ENCODE assay signal across 8 mouse cellular contexts in the genomic region with DNA sequence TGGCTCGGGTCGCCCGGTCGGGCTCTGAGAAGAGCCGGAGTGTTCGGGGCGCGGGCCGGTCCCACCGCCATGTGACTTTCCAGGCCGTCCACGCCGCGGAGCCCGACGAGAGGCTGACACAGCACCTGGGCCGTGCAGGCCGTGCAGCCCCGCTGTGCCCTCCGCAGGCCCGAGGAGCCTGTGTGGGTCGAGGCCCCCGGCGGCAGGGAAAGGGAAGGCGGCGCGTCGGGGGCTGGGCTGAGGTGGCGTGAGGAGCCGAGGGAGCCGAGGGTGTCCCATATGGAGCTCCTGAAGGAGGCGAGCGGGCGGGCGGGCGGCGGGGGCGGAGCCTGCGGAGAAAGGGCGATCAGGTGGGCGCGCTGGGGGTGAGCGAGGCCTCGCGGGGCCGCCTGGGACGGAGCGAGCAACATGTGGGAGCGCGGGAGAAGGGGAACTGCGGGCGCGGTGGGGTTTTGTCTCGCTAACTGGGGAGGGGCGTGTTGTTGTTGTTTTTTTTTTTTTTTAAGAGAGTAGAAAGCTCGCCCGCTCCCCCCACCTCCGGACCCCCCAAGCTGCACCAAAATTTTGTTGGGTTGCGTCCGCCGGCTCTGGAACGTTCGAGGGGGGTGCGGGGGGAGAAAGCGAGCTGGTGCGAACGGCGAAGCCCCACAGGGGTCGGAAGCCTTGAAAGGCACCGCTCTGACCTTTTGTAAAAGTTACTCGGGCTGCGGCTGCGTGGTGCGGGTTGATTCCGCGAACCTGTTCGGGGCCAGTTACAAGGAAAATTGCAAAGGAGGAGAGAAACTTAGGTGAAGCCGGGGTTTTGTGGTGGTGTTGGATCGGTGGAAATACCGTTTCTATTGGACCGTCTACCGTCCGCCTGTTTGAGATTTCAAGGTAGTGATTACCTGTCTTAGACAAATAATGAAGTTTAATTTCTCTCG. TPM values are rescaled to one million over a fixed set of nuclear protein-coding genes. Genes with fewer than 3 reads are reported as not detected.
DNase-seq lines count a peak whose midpoint lies in the region; ATAC-seq and TF ChIP-seq lines count a peak whose summit lies in the region.

No protein-coding gene starts in this region.

- no peak for TF ChIP-seq CTCF in thymus, adult 2 months (IDR thresholded peaks at IDR 0.05; ENCODE audit: borderline replicate concordance, control insufficient read depth, extremely low read depth, insufficient read depth, low read length, poor library complexity)

- no peaks in the 10 kb centered on the region for H3K9me3 ChIP-seq in heart, embryonic 10.5 days
- no peaks in the 10 kb centered on the region for H3K9me3 ChIP-seq in liver, embryonic 16.5 days (replicated peaks; ENCODE audit: control insufficient read depth, low read length)
- no peaks in the 10 kb centered on the region for H3K9me3 ChIP-seq in neural tube, embryonic 12.5 days

- no peaks in the 10 kb centered on the region for H3K36me3 ChIP-seq in heart, embryonic 10.5 days
- no peaks in the 10 kb centered on the region for H3K36me3 ChIP-seq in liver, embryonic 16.5 days (ENCODE audit: control insufficient read depth, insufficient read depth)
- no peaks in the 10 kb centered on the region for H3K36me3 ChIP-seq in neural tube, embryonic 12.5 days
- H3K36me3 ChIP-seq in thymus, adult 2 months (ENCODE audit: control insufficient read depth, insufficient read depth, low read length), result no peaks in the 10 kb centered on the region

- peaks cover 3% of the 10 kb centered on the region; the same call in 1 of the 2 replicates for H3K4me1 ChIP-seq in heart, embryonic 10.5 days
- H3K4me1 ChIP-seq in liver, embryonic 16.5 days (ENCODE audit: control insufficient read depth, low read depth, low read length), result peaks cover 15% of the 10 kb centered on the region
- peaks cover 9% of the 10 kb centered on the region for H3K4me1 ChIP-seq in neural tube, embryonic 12.5 days
- H3K4me1 ChIP-seq in thymus, adult 2 months (replicated peaks; ENCODE audit: control insufficient read depth, insufficient read depth, low read length), result 0 out of 2 replicates have a peak, but pooled peaks cover 2% of the 10 kb centered on the region

- peak overlapping the region; percentile 67 for H3K4me2 ChIP-seq in liver, embryonic 16.5 days (ENCODE audit: low read depth, low read length)
- peak overlapping the region; percentile 85 for H3K4me2 ChIP-seq in neural tube, embryonic 12.5 days (replicated peaks)

- ATAC-seq in liver, embryonic 16.5 days (ENCODE audit: low read depth), result peak; percentile 70
- ATAC-seq in neural tube, embryonic 12.5 days (ENCODE audit: low FRiP score, low read depth), result peak; percentile 92

- H3K4me3 ChIP-seq in heart, embryonic 10.5 days, result peak overlapping the region; percentile 99
- peak overlapping the region; percentile 77 for H3K4me3 ChIP-seq in liver, embryonic 16.5 days (ENCODE audit: low read depth, low read length)
- peak overlapping the region; percentile 85 for H3K4me3 ChIP-seq in neural tube, embryonic 12.5 days
- peak overlapping the region; percentile 94 for H3K4me3 ChIP-seq in thymus, adult 2 months (ENCODE audit: control insufficient read depth, insufficient read depth, low read length)

- no peak for TF ChIP-seq POLR2A in thymus, adult 2 months (IDR thresholded peaks at IDR 0.05; ENCODE audit: control insufficient read depth, extremely low read depth, insufficient read depth, low read length, poor library complexity)

- peak overlapping the region; percentile 84 for H3K9ac ChIP-seq in liver, embryonic 16.5 days (ENCODE audit: low read depth, low read length)
- peak overlapping the region; percentile 85 for H3K9ac ChIP-seq in neural tube, embryonic 12.5 days

- H3K27me3 ChIP-seq in heart, embryonic 10.5 days (ENCODE audit: insufficient read depth, poor library complexity, severe bottlenecking), result no peaks in the 10 kb centered on the region
- H3K27me3 ChIP-seq in liver, embryonic 16.5 days (ENCODE audit: control insufficient read depth, insufficient read depth, low read depth, low read length), result no peaks in the 10 kb centered on the region
- H3K27me3 ChIP-seq in neural tube, embryonic 12.5 days (replicated peaks), result no peaks in the 10 kb centered on the region
- H3K27me3 ChIP-seq in thymus, adult 2 months (ENCODE audit: control insufficient read depth, insufficient read depth, low read length), result no peaks in the 10 kb centered on the region

- peak overlapping the region; percentile 99 for H3K27ac ChIP-seq in heart, embryonic 10.5 days
- peak overlapping the region; percentile 89 for H3K27ac ChIP-seq in liver, embryonic 16.5 days (ENCODE audit: low read length)
- H3K27ac ChIP-seq in neural tube, embryonic 12.5 days, result peak overlapping the region; percentile 95
- H3K27ac ChIP-seq in thymus, adult 2 months (ENCODE audit: control insufficient read depth, insufficient read depth, low read length), result peak overlapping the region; percentile 54

- DNase-seq in B cell, adult 2 months, result peak; percentile 31 to 37
- peak; percentile 96 for DNase-seq in ZHBTc4 (ENCODE audit: low read depth, low spot score)
- peak; percentile 84 for DNase-seq in embryo, embryonic 10.5 days (ENCODE audit: low spot score)
- DNase-seq in heart, embryonic 10.5 days (ENCODE audit: low spot score), result peak; percentile 94
- peak; percentile 49 for DNase-seq in kidney, adult 9 months
- DNase-seq in thymus, adult 2 months, result peak; percentile 41

- WGBS in heart, embryonic 10.5 days, result under 1% methylated on average over 83 of the region's 84 CpGs
- WGBS in liver, embryonic 16.5 days (ENCODE audit: insufficient replicate concordance), result under 1% methylated on average over 82 of the region's 84 CpGs
- WGBS in neural tube, embryonic 12.5 days, result under 1% methylated on average over 84 of the region's 84 CpGs
- under 1% methylated on average over 83 of the region's 84 CpGs for WGBS in thymus, adult 2 months

RNA-seq across cellular contexts. Expression of a gene that starts 3.4 kb away (rescaled TPM):
- polyA plus RNA-seq in heart, embryonic 10.5 days (2016; fragmentation: Nextera tagmentation; extraction: Ambion mirVana), result 36.3 and 41.2 TPM in 2 replicates
- 16.6 and 17.1 TPM in 2 replicates for polyA plus RNA-seq in liver, embryonic 16.5 days (2015; fragmentation: Nextera tagmentation; extraction: Ambion mirVana)
- 27.9 and 29.0 TPM in 2 replicates for polyA plus RNA-seq in neural tube, embryonic 12.5 days (2016; fragmentation: Nextera tagmentation; extraction: Ambion mirVana)
- 76.1 and 88.8 TPM in 2 replicates for polyA plus RNA-seq in thymus, adult 2 months (2012; rRNA removed)

RNA-seq across cellular contexts. Expression of a gene that starts 6.4 kb away (rescaled TPM):
- polyA plus RNA-seq in heart, embryonic 10.5 days (2016; fragmentation: Nextera tagmentation; extraction: Ambion mirVana), result 0.05 TPM in 1 of 2 replicates, not detected in the other
- not detected in 2 replicates for polyA plus RNA-seq in liver, embryonic 16.5 days (2015; fragmentation: Nextera tagmentation; extraction: Ambion mirVana)
- polyA plus RNA-seq in neural tube, embryonic 12.5 days (2016; fragmentation: Nextera tagmentation; extraction: Ambion mirVana), result not detected in 2 replicates
- 0.03 and 0.09 TPM in 2 replicates for polyA plus RNA-seq in thymus, adult 2 months (2012; rRNA removed)

Comparison
In these comparisons a context has a peak if more than half of its experiments do, and no peak if none do; other contexts are left out.
1. Peak in every context shown above with its lines: DNase-seq, ATAC-seq, H3K4me3 ChIP-seq and H3K27ac ChIP-seq.
2. DNase-seq: peak in every context shown above with its lines; median percentile 96 in ZHBTc4; 94 in heart, embryonic 10.5 days; 84 in embryo, embryonic 10.5 days; 49 in kidney, adult 9 months; 41 in thymus, adult 2 months; 34 in B cell, adult 2 months.